Mouse (Mus musculus): ENCODE results near the gene Hist1h3f. TPM values are rescaled to one million over a fixed set of nuclear protein-coding genes. Genes with fewer than 3 reads are reported as not detected.
A peak's percentile ranks its signal among the peaks of the same experiment; 100 is the strongest.
"Not testable (repeated sequence)": the region's sequence is repeated elsewhere in the genome, so short reads cannot be mapped to it uniquely, and the experiment has no call there.

The Hist1h3f gene
- polyA plus RNA-seq, 1 experiment = 5.9 TPM

GRCm38 (mm10) chr13:23575864-23576313 lies 32.0 kb downstream of the Hist1h3f start:
- not testable (repeated sequence) for DNase-seq (ENCODE audit: low read depth, low spot score)
- WGBS = 4% methylated on average over 13 of the region's 40 CpGs

DNA sequence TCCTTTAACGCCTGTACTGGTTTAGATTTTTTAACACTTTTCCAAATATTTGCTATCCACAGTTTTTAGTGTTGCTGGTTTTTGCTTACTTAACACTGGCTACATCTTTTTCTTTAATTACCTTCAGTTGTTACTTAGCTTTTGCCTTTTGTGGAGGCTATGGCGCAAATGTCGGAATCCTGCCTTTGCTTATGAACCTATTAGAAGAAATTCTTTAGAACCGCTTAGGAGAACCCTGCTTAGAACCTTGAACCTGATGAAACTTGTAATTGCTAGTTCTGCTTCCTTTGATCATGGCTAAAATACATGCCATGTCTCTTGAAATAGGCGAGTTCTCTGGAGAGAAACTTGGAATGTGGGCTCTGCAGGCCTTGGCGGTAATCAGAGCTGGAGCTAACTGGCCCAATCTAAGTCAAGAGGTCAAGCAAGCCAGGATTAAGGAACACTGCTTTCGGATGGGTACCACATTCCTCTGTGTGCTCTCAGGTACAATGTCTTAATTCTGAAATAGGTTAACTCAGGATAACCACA lies 32.6 kb downstream of the Hist1h3f start:
- DNase-seq (ENCODE audit: low read depth, low spot score) = no peak
- WGBS = 47% methylated on average over 7 of the region's 7 CpGs

DNA sequence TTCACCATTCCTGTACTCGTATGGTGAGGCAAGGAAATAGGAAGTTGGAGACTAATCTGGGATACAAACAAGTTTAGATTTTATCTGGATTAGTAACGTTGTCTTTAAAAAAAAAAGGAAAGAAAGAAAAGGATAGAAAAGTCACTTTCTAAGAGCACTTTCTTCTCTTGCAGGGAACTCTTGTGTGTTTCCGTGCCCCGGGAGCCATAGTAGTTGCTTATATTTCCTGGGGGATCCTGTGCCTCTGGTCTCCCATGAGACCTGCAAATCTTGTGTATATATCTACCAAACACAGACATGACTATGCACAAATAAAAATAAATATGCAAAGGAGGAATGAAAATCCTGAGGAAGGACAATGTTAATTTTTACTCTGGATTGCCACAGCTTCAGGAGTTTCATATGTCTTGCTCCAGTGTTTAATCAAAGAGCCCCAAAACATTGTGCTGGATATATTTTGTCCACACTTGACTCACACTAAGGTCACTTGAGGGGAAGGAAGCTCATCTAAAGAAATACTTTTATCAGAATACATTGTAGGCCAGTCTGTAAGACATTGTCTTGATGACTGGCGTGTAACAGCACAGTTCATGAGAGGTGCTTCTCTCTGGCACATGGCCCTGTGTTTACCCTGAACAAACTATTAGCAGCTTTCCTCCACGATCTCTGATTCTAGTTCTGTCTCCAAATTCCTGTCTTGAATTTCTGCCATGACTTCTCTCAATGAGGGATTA lies 33.2 kb downstream of the Hist1h3f start:
- no peak for DNase-seq (ENCODE audit: low read depth, low spot score)
- WGBS = 51% methylated on average over 6 of the region's 6 CpGs

DNA sequence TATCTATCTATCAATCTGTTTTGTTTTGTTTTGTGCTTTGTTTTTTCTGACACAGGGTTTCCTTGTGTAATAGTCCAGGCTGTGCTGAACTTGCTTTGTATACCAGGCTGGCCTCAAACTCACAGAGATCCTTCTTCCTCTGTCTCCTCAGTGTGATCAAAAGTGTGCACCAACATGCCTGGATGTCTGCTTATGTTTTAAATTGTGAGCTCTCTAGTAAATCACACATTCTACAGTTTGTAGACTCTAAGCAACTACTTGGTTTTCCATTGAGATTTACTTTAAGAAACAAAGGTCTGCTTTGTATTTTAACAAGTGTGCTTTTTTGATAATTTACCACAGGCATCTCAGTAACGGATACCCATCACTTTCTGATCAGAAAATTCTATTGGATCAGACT lies 34.0 kb downstream of the Hist1h3f start:
- WGBS = 91% methylated on average over 1 of the region's 1 CpGs
- DNase-seq (ENCODE audit: low read depth, low spot score) = no peak

DNA sequence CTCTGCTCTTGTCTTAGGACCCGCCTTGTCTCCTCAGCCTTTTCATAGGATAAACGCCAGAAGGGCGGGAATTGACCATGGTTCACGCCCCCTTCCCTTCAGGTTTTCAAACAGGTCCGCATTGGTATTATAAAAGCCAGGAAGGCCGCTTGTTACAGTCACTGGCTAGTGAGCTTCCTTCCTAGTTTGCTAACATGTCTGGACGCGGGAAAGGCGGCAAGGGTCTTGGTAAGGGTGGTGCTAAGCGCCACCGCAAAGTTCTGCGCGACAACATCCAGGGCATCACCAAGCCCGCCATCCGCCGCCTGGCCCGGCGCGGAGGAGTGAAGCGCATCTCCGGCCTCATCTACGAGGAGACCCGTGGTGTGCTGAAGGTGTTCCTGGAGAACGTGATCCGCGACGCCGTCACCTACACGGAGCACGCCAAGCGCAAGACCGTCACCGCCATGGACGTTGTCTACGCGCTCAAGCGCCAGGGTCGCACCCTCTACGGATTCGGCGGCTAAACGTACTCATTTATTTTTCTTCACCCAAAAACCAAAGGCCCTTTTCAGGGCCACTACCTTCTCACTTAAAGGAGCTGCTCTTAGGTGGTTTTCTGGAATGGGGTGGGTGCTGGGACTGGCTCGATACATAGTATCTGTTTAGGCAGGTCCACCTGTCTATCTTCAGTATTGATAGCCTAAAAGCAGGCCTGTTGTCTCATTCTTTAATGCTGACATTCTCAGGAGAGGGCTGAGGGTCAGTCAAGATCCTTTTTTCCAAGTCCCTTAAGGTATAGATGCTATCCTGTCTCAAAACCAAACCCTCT lies 37.8 kb downstream of the Hist1h3f start, which contains the start of gene Hist1h4d:
TSS of gene Hist1h4d (plus strand) at position 191 of the 811 bp plus-strand sequence.
- WGBS = under 1% methylated on average over 43 of the region's 43 CpGs
- peak; percentile 96 for DNase-seq (ENCODE audit: low read depth, low spot score)

- 20% methylated on average over 6 of the region's 6 CpGs for WGBS
- no peak for DNase-seq (ENCODE audit: low read depth, low spot score)
These were observed 38.6 kb downstream of the Hist1h3f start for GRCm38 (mm10) chr13:23582219-23583056.

- DNase-seq (ENCODE audit: low read depth, low spot score) = no peak
These were observed 39.7 kb downstream of the Hist1h3f start for GRCm38 (mm10) chr13:23583387-23584068.

GRCm38 (mm10) chr13:23584331-23584730 lies 40.5 kb downstream of the Hist1h3f start:
- DNase-seq (ENCODE audit: low read depth, low spot score) = no peak

DNA sequence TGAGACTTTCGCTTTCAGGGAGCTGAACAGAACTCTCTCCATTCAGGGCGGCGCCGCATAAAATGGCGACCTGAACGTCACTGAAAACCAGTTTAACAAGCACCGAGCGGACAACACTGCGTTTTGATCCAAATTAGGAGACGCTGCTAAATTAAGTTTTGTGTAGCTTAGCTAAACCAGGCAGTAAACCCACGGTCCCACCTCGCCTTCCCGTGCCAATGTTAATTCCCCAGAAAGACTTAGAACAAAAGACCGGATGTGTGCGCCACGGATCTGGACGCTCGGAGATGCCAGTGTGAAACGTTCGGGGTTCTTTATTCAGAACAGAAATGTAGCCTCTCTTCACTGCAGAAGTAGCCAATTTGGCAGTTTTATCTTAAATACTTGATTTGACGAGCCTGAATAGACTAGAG lies 41.2 kb downstream of the Hist1h3f start:
- no peak for DNase-seq (ENCODE audit: low read depth, low spot score)
- WGBS = under 1% methylated on average over 21 of the region's 21 CpGs

- peak; percentile 81 for DNase-seq (ENCODE audit: low read depth, low spot score)
- under 1% methylated on average over 34 of the region's 36 CpGs for WGBS
These were observed 41.7 kb downstream of the Hist1h3f start for GRCm38 (mm10) chr13:23585442-23586098.

GRCm38 (mm10) chr13:23586099-23586939 lies 42.5 kb downstream of the Hist1h3f start:
- DNase-seq (ENCODE audit: low read depth, low spot score) = no peak
- WGBS = 1% methylated on average over 22 of the region's 22 CpGs

DNA sequence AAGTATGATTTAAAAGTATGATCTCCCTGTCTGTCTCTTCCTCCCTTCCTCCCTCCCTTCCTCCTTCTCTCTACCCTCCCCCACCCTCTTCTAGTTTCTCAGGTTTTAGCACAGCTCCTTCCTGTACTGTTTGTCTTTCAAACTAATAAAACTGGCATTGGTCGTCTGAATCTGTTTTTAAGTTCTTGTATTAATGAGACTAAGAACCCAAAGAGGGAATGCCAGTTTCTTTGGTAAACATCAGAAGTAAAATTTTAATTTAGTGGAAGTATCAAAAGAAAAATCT lies 43.0 kb downstream of the Hist1h3f start:
- WGBS = 2% methylated on average over 1 of the region's 1 CpGs
- DNase-seq (ENCODE audit: low read depth, low spot score) = no peak

GRCm38 (mm10) chr13:23591206-23591605 lies 47.4 kb downstream of the Hist1h3f start:
- WGBS = 93% methylated on average over 7 of the region's 7 CpGs
- DNase-seq (ENCODE audit: low read depth, low spot score) = no peak

GRCm38 (mm10) chr13:23591886-23592285 lies 48.0 kb downstream of the Hist1h3f start:
- 85% methylated on average over 7 of the region's 7 CpGs for WGBS
- DNase-seq (ENCODE audit: low read depth, low spot score) = not testable (repeated sequence)

GRCm38 (mm10) chr13:23592614-23593013 lies 48.8 kb downstream of the Hist1h3f start:
- DNase-seq (ENCODE audit: low read depth, low spot score) = no peak
- WGBS = 40% methylated on average over 7 of the region's 7 CpGs

DNA sequence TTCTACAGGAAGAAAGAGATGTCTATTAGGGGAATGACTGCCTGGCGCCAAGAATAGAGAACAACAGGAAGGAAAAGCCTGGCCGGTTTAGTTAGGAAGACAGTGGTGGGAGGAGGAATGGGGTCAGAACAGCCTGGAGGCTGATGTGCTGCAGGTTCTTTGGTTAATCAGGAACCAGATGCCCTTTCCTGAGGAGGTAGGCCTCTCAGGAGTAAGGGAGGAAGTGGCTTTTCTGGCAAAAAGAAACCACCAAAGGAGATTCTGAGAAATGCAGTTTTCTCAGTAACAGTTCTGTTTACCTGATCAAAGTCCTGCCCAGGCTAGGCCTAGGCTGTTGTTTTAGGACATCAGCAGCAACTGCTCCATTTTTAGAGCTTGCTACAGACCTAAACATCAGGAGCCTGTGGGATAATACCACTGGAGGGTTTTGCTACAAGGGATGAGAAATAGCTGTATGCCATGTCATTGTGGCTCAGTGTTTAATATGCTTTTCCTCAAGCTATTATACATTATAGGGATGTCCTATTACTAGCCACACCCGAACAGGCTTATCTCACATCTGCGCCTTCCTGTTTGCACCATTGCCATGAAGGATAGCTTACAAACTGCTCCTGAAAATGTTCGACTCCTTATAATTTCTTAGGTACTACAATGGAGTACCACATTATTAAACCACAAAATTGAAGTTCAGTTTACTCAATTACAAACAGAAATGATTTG lies 49.4 kb downstream of the Hist1h3f start:
- WGBS = 23% methylated on average over 5 of the region's 5 CpGs
- DNase-seq (ENCODE audit: low read depth, low spot score) = no peak
